Comparison of ENCODE assay signal across 23 mouse cellular contexts in genomic region chr4:8934541-8934940, GRCm38 (mm10).
"Had no signal": no experiment of that assay in that cellular context is flagged by ENCODE, and none has a peak within 500 bp of the region (broad histone marks: within the 10 kb centered on the region; RNA-seq: fewer than 3 reads in every experiment).

No protein-coding gene starts in this region.

- H3K4me1 ChIP-seq: embryonic facial prominence, embryonic 13.5 days had no signal

- H3K9ac ChIP-seq: embryonic facial prominence, embryonic 12.5 days; embryonic facial prominence, embryonic 13.5 days; embryonic facial prominence, embryonic 15.5 days; forebrain, embryonic 12.5 days; forebrain, embryonic 13.5 days; forebrain, embryonic 15.5 days; forebrain, postnatal 0 days had no signal

- H3K4me3 ChIP-seq: embryonic facial prominence, embryonic 10.5 days; embryonic facial prominence, embryonic 12.5 days; embryonic facial prominence, embryonic 13.5 days; embryonic facial prominence, embryonic 15.5 days; erythroblast, embryonic 14.5 days; forebrain, embryonic 10.5 days; forebrain, embryonic 12.5 days; forebrain, embryonic 13.5 days; forebrain, embryonic 15.5 days; gastrocnemius, adult 2 months; heart, adult 2 months had no signal

- H3K9me3 ChIP-seq: embryonic facial prominence, embryonic 10.5 days; embryonic facial prominence, embryonic 12.5 days; embryonic facial prominence, embryonic 13.5 days; embryonic facial prominence, embryonic 15.5 days; forebrain, embryonic 12.5 days; forebrain, embryonic 13.5 days; forebrain, embryonic 15.5 days had no signal

- DNase-seq: cerebellum, adult 9-11 months; cerebellum, postnatal 10 days; cerebellum, postnatal 14 days; cerebellum, postnatal 25 days; cerebellum, postnatal 36 days; embryo, embryonic 11 days; forebrain, postnatal 0 days; gastrocnemius, adult 2 months; gastrocnemius, postnatal 10 days; gastrocnemius, postnatal 14 days; gastrocnemius, postnatal 25 days; gastrocnemius, postnatal 36 days; heart, adult 18-20 months; heart, adult 2 months had no signal

- H3K36me3 ChIP-seq: embryonic facial prominence, embryonic 10.5 days; embryonic facial prominence, embryonic 12.5 days; embryonic facial prominence, embryonic 13.5 days; embryonic facial prominence, embryonic 15.5 days; forebrain, embryonic 10.5 days; forebrain, embryonic 12.5 days; forebrain, embryonic 15.5 days had no signal

- H3K27ac ChIP-seq: embryonic facial prominence, embryonic 10.5 days; embryonic facial prominence, embryonic 12.5 days; embryonic facial prominence, embryonic 13.5 days; embryonic facial prominence, embryonic 15.5 days; forebrain, embryonic 10.5 days; forebrain, embryonic 12.5 days; forebrain, embryonic 13.5 days; forebrain, embryonic 15.5 days; gastrocnemius, adult 2 months; heart, adult 2 months had no signal
